Comparison of ENCODE assay signal across 27 mouse cellular contexts in the genomic region with DNA sequence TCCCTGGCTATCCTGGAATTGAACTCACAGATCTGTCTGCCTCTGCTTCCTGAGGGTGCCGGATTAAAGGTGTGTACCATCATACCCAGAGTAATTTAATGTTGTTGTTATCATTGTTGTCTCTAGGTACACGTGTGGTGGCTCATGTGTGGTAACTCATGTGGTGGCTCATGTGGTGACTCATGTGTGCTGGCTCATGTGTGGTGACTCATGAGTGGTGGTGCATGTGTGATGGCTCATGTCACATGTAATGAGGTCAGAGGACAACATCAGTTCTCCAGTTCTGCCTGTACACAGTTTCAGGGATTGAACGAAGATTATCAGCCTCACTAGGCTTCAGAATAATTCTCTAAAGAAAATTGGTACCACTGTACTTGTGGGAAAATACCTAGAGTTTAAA.
DNase-seq lines count a peak whose midpoint lies in the region; ATAC-seq and TF ChIP-seq lines count a peak whose summit lies in the region.
"Had no signal": no experiment of that assay in that cellular context is flagged by ENCODE, and none has a peak within 500 bp of the region (broad histone marks: within the 10 kb centered on the region; RNA-seq: fewer than 3 reads in every experiment).

No protein-coding gene starts in this region.

- intact Hi-C loops in gastrocnemius, adult 2 months (cut with DNase I) = no loop called here

- no peak overlapping the region for H3K4me3 ChIP-seq in gastrocnemius, adult 2 months
- H3K4me3 ChIP-seq in spleen, adult 2 months (ENCODE audit: extremely low read depth, insufficient read depth, insufficient read length) = no peak overlapping the region
- H3K4me3 ChIP-seq: embryonic facial prominence, embryonic 12.5 days; forebrain, embryonic 13.5 days; hindbrain, embryonic 12.5 days; liver, embryonic 13.5 days; lung, embryonic 15.5 days; midbrain, embryonic 13.5 days had no signal

- 82% methylated on average over 3 of the region's 3 CpGs for WGBS in spleen, adult 2 months

- TF ChIP-seq CTCF in gastrocnemius, adult 2 months (IDR thresholded peaks at IDR 0.05) = no peak
- no peak for TF ChIP-seq CTCF in spleen, adult 2 months (IDR thresholded peaks at IDR 0.05; ENCODE audit: extremely low read depth, insufficient read depth, insufficient read length, insufficient replicate concordance)

- peak overlapping the region; percentile 56 for H3K27ac ChIP-seq in gastrocnemius, adult 2 months
- peak overlapping the region; percentile 53; the same call in 1 of the 2 replicates for H3K27ac ChIP-seq in spleen, adult 2 months (ENCODE audit: insufficient read depth, low read length)
- H3K27ac ChIP-seq: embryonic facial prominence, embryonic 12.5 days; forebrain, embryonic 13.5 days; hindbrain, embryonic 12.5 days; liver, embryonic 13.5 days; lung, embryonic 15.5 days; midbrain, embryonic 13.5 days had no signal

- H3K4me1 ChIP-seq in spleen, adult 2 months (ENCODE audit: control insufficient read depth, insufficient read depth, insufficient read length) = peaks cover 5% of the 10 kb centered on the region; the same call in 1 of the 2 replicates

- DNase-seq in gastrocnemius, adult 2 months = no peak
- no peak for DNase-seq in gastrocnemius, postnatal 10 days
- DNase-seq in spleen, adult 2 months (ENCODE audit: low read depth in 1 of 2, low spot score in 2 of 2) = no peak
- no peak for DNase-seq in spleen, postnatal 4 days (ENCODE audit: low spot score in 2 of 2)
- no peak for DNase-seq in adrenal gland, postnatal 25 days
- DNase-seq in frontal cortex, postnatal 10 days (ENCODE audit: low spot score in 2 of 2) = no peak
- DNase-seq: adrenal gland, adult 8-10 months; cerebellum, adult 11 months; cerebellum, postnatal 14 days; gastrocnemius, postnatal 14 days; kidney, postnatal 14 days; layer of hippocampus, postnatal 36 days; liver, embryonic 13.5 days; lung, postnatal 4 days; retina, postnatal 1 day; right cerebral cortex, postnatal 25 days; spleen, adult 18-20 months; thymus, postnatal 4 days had no signal

- H3K27me3 ChIP-seq in spleen, adult 2 months (ENCODE audit: control insufficient read depth, insufficient read depth, low read length) = no peaks in the 10 kb centered on the region
- H3K27me3 ChIP-seq: embryonic facial prominence, embryonic 12.5 days; forebrain, embryonic 13.5 days; hindbrain, embryonic 12.5 days; liver, embryonic 13.5 days; lung, embryonic 15.5 days; midbrain, embryonic 13.5 days had no signal

- peak; percentile 39 for ATAC-seq in common myeloid progenitor, adult 5-6 weeks (replicated peaks; ENCODE audit: low read depth, poor library complexity, severe bottlenecking)
- ATAC-seq in neutrophil, adult 5-6 weeks (ENCODE audit: extremely low read depth, insufficient number of reproducible peaks, low FRiP score, poor library complexity, severe bottlenecking) = peak; percentile 90
- ATAC-seq: CD4-positive, CD25-positive, alpha-beta regulatory T cell, adult 4 months; forebrain, embryonic 13.5 days; intestine, postnatal 0 days; midbrain, embryonic 13.5 days had no signal

- H3K36me3 ChIP-seq in spleen, adult 2 months (ENCODE audit: control insufficient read depth, insufficient read depth, low read length) = no peaks in the 10 kb centered on the region
- H3K36me3 ChIP-seq: embryonic facial prominence, embryonic 12.5 days; hindbrain, embryonic 12.5 days; liver, embryonic 13.5 days; lung, embryonic 15.5 days; midbrain, embryonic 13.5 days had no signal

- TF ChIP-seq POLR2A in spleen, adult 2 months (IDR thresholded peaks at IDR 0.05; ENCODE audit: low read depth, low read length) = no peak
